Mouse (Mus musculus): ENCODE measurements around the gene Rsrc1. TPM values are rescaled to one million over a fixed set of nuclear protein-coding genes. Genes with fewer than 3 reads are reported as not detected.
A peak's percentile ranks its signal among the peaks of the same experiment; 100 is the strongest.
"Not testable (repeated sequence)": the region's sequence is repeated elsewhere in the genome, so short reads cannot be mapped to it uniquely, and the experiment has no call there.

Gene Rsrc1
- polyA plus RNA-seq, 1 experiment, result 0.95 TPM

DNA sequence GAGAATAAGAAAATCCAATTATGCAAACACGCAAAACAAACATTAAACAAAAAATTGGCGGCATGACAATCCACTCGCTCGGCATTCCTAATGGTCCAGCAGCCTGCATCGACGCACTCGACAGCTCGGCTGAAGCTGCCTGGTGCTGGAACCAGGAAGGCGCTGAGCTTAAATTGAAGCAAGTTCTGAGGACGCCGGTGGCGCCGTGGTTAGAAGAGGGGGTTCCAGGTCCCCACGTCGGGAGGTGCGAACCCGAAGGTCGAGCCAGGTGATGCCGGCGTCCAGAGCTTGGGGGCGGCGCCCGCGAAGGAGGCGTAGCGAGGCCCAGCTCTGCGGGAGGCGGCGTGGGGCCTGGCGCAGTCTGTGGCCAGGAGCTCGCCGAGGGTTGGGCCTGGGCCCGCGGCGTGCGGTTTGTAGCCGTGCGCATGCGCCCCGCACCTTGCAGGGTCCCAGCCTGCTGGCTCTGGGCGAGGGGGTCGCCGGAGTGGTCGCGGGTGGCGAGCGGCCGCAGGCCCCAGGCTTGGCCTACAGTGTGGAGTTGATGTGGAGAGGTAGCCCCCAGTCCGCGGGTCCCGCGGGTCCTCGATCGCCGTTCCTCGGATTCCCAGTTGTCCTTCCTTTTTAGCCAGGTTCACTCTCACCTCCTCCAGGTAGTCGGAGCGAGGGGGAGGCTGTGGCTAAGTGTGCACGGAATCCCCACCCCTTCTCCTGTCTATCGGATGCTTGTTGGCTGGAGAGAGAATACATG lies 4.5 kb downstream of the Rsrc1 start:
- TF ChIP-seq CTCF (IDR thresholded peaks at IDR 0.05; ENCODE audit: extremely low read depth, insufficient read length, insufficient replicate concordance, low read depth, low read length), result no peak
- TF ChIP-seq POLR2A (IDR thresholded peaks at IDR 0.05; ENCODE audit: low read depth, low read length), result no peak
- under 1% methylated on average over 59 of the region's 60 CpGs for WGBS
- Histone ChIP-seq H3K4me3 (ENCODE audit: low read depth, low read length) (peak overlapping the region; percentile 93), H3K4me1 (ENCODE audit: control insufficient read depth, insufficient read depth, insufficient read length, low read length) (peaks cover 6% of the 10 kb centered on the region; the same call in 1 of the 2 replicates), H3K36me3 (ENCODE audit: control insufficient read depth, insufficient read depth, low read length) (no peaks in the 10 kb centered on the region), H3K27ac (ENCODE audit: insufficient read depth, low read depth, low read length) (no peak overlapping the region), H3K27me3 (ENCODE audit: control insufficient read depth, insufficient read depth, low read length) (peaks cover 24% of the 10 kb centered on the region)

DNA sequence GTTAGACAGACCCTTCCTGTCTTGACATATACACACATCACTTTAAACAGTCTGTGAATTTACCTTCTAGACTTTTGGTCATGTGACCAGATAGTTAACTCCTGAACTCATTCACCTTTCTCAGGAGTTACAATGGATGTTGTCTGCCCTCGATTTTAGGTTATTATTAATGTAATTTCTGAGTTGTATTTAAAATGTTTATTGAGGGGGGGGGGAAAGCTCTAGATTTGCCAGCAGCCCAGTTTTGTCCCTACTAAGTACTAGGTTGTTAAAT lies 5.0 kb downstream of the Rsrc1 start:
- Histone ChIP-seq H3K4me3 (ENCODE audit: low read depth, low read length) (peak overlapping the region; percentile 93), H3K36me3 (ENCODE audit: control insufficient read depth, insufficient read depth, low read length) (no peaks in the 10 kb centered on the region), H3K27me3 (ENCODE audit: control insufficient read depth, insufficient read depth, low read length) (peaks cover 19% of the 10 kb centered on the region), H3K4me1 (ENCODE audit: control insufficient read depth, insufficient read depth, insufficient read length, low read length) (0 out of 2 replicates have a peak, but pooled peaks cover 2% of the 10 kb centered on the region), H3K27ac (ENCODE audit: insufficient read depth, low read depth, low read length) (no peak overlapping the region)
- 9% methylated on average over 1 of the region's 1 CpGs for WGBS
- TF ChIP-seq CTCF (IDR thresholded peaks at IDR 0.05; ENCODE audit: extremely low read depth, insufficient read length, insufficient replicate concordance, low read depth, low read length) (no peak), POLR2A (IDR thresholded peaks at IDR 0.05; ENCODE audit: low read depth, low read length) (no peak)

DNA sequence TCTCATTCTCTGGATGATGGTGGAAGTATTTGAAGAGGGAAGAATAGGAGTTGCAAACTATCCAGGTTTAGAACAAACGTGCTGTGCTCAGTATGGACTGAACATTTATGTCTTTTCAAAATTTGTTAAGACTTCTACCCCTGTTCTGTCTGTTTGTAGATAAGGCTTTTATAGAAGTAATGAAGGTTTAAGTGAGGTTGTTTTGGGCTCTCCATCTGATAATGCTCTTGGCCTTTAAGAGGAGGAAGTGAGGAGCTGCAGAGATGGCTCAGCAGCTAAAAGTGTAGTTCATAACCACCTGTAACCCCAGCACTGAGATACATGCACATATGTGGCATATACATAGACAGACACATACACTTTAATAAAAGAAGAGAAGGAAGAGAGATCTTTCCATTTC lies 15.6 kb downstream of the Rsrc1 start:
- no peak overlapping the region for H3K27ac ChIP-seq (ENCODE audit: insufficient read depth, low read depth, low read length)
- 89% methylated on average over 1 of the region's 1 CpGs for WGBS
- no peaks in the 10 kb centered on the region for H3K27me3 ChIP-seq (ENCODE audit: control insufficient read depth, insufficient read depth, low read length)
- H3K4me1 ChIP-seq (ENCODE audit: control insufficient read depth, insufficient read depth, insufficient read length, low read length), result no peaks in the 10 kb centered on the region
- H3K36me3 ChIP-seq (ENCODE audit: control insufficient read depth, insufficient read depth, low read length), result peaks cover 14% of the 10 kb centered on the region; the same call in 1 of the 2 replicates
- H3K4me3 ChIP-seq (ENCODE audit: low read depth, low read length), result no peak overlapping the region
- no peak for TF ChIP-seq CTCF (IDR thresholded peaks at IDR 0.05; ENCODE audit: extremely low read depth, insufficient read length, insufficient replicate concordance, low read depth, low read length)
- TF ChIP-seq POLR2A (IDR thresholded peaks at IDR 0.05; ENCODE audit: low read depth, low read length), result no peak

DNA sequence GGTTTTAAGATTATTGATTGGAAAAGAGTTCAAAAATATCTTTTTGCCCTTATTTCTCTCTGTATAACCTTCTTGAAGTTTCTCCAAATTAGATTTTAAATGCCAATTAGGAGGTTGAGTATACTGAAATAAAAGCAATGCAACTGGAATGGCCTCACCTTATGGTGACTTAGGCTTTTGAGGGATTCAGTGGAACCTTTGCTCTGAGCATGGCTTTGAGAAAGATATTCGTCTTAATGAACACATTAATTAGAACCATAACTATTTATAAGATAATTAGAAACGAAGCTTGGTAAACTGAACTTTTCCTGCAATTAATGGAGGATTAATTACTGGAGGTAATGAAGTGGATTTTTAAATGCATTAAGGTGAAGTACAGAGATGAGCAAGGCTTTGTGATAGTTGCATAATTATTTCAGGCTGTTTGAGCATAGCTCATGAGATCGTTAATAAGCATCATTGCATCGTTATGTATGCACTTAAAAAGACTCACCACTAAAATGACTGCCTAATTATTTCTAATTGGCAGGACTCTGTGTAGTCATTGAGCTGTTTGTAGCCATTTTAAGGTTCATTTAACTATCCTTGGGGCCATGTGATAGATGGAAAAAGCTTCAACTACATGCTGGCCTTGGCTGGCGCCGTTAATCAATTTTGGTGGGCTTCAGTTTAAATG lies 55.3 kb downstream of the Rsrc1 start:
- H3K4me1 ChIP-seq (ENCODE audit: control insufficient read depth, insufficient read depth, insufficient read length, low read length), result no peaks in the 10 kb centered on the region
- no peak overlapping the region for H3K4me3 ChIP-seq (ENCODE audit: low read depth, low read length)
- no peak overlapping the region for H3K27ac ChIP-seq (ENCODE audit: insufficient read depth, low read depth, low read length)
- TF ChIP-seq POLR2A (IDR thresholded peaks at IDR 0.05; ENCODE audit: low read depth, low read length) (no peak), CTCF (IDR thresholded peaks at IDR 0.05; ENCODE audit: extremely low read depth, insufficient read length, insufficient replicate concordance, low read depth, low read length) (no peak)
- WGBS, result 92% methylated on average over 6 of the region's 6 CpGs
- no peaks in the 10 kb centered on the region for H3K27me3 ChIP-seq (ENCODE audit: control insufficient read depth, insufficient read depth, low read length)
- H3K36me3 ChIP-seq (ENCODE audit: control insufficient read depth, insufficient read depth, low read length), result peaks cover 5% of the 10 kb centered on the region

DNA sequence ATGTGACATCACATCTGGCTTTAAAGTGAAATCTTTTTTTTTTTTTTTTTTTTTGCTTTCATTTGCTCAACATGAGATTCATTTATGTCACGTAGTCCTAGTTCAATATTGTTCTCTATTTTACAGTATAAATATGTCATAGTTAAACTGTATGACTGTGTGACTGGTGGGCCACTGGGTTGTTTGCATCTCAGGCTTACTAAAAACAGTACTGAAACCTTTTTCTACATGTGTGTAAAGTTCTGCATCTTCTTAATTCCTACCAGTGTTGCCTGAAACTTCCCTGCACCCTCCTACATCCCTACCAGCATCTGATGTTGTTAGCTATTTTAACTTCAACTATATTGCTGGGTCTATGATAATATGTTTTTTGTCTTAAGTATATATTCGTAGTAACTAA lies 78.6 kb downstream of the Rsrc1 start:
- Histone ChIP-seq H3K27ac (ENCODE audit: insufficient read depth, low read depth, low read length) (no peak overlapping the region), H3K4me1 (ENCODE audit: control insufficient read depth, insufficient read depth, insufficient read length, low read length) (no peaks in the 10 kb centered on the region), H3K4me3 (ENCODE audit: low read depth, low read length) (no peak overlapping the region), H3K27me3 (ENCODE audit: control insufficient read depth, insufficient read depth, low read length) (no peaks in the 10 kb centered on the region), H3K36me3 (ENCODE audit: control insufficient read depth, insufficient read depth, low read length) (0 out of 2 replicates have a peak, but pooled peaks cover 2% of the 10 kb centered on the region)
- TF ChIP-seq CTCF (IDR thresholded peaks at IDR 0.05; ENCODE audit: extremely low read depth, insufficient read length, insufficient replicate concordance, low read depth, low read length) (no peak), POLR2A (IDR thresholded peaks at IDR 0.05; ENCODE audit: low read depth, low read length) (no peak)
- WGBS, result 95% methylated on average over 2 of the region's 2 CpGs

DNA sequence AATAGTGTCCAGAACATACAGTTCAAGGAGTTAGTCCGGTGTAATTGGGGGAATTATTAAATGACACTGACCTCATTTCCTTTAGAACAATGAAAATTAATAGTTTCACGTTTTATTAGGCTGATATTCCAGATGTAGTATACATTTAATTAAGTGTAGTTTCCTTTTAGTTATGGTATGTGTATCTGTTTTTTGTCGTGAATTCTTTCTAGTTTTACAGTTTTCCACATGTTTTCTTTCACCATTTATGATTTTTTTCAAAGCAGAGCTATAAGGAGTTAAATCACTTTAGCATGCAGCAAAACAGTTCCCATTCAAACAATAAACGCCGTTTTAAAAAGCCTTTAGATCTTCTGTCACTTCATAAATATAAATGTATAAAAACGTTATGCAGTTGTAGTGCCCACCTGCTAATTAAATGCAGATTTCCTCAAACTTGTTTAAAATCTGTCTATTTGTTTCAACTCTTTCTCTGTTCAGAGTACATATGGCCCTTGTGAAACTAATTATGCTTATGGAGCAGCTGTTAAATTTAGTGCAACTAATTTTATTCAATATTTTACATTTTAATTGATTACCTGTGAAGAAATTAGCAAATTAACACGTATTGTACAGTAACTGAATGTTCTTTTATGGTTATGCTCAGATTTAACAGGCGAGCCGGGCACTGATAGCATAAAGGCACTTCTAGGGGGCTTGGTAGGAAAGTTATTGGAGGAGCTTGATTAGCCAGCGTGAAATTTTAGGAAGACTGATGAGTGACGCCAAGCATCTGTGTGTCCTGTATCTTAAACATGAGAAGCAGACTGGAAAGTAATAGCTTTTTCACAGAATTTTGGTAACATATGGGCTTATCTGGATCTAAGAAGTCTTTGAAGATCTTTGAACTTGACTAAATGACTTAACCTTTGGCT lies 89.6 kb downstream of the Rsrc1 start:
- no peak overlapping the region for H3K27ac ChIP-seq (ENCODE audit: insufficient read depth, low read depth, low read length)
- no peaks in the 10 kb centered on the region for H3K27me3 ChIP-seq (ENCODE audit: control insufficient read depth, insufficient read depth, low read length)
- no peak overlapping the region for H3K4me3 ChIP-seq (ENCODE audit: low read depth, low read length)
- TF ChIP-seq CTCF (IDR thresholded peaks at IDR 0.05; ENCODE audit: extremely low read depth, insufficient read length, insufficient replicate concordance, low read depth, low read length) (no peak), POLR2A (IDR thresholded peaks at IDR 0.05; ENCODE audit: low read depth, low read length) (no peak)
- WGBS, result 90% methylated on average over 11 of the region's 11 CpGs
- H3K4me1 ChIP-seq (ENCODE audit: control insufficient read depth, insufficient read depth, insufficient read length, low read length), result no peaks in the 10 kb centered on the region
- H3K36me3 ChIP-seq (ENCODE audit: control insufficient read depth, insufficient read depth, low read length), result 0 out of 2 replicates have a peak, but pooled peaks cover 2% of the 10 kb centered on the region

DNA sequence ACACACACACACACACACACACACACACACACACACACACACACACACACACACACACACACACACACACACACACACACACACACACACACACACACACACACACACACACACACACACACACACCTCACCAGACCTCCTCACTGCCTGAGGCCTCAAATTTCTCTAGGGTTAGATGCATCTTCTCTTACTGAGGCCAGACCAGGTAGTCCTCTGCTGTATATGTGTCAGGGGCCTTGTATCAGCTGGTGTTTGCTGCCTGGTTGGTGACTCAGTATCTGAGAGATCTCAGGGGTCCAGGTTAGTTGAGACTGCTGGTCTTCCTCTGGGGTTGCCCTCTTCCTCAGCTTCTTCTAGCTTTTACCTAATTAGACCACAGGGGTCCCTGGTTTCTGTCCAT lies 92.5 kb downstream of the Rsrc1 start:
- not testable (repeated sequence) for H3K36me3 ChIP-seq (ENCODE audit: control insufficient read depth, insufficient read depth, low read length); H3K27ac ChIP-seq (ENCODE audit: insufficient read depth, low read depth, low read length); H3K4me3 ChIP-seq (ENCODE audit: low read depth, low read length); H3K4me1 ChIP-seq (ENCODE audit: control insufficient read depth, insufficient read depth, insufficient read length, low read length); H3K27me3 ChIP-seq (ENCODE audit: control insufficient read depth, insufficient read depth, low read length)

Measured in small intestine, adult 2 months (tissue).